Mouse (Mus musculus): ENCODE data around the gene Por.

The Por gene

DNA sequence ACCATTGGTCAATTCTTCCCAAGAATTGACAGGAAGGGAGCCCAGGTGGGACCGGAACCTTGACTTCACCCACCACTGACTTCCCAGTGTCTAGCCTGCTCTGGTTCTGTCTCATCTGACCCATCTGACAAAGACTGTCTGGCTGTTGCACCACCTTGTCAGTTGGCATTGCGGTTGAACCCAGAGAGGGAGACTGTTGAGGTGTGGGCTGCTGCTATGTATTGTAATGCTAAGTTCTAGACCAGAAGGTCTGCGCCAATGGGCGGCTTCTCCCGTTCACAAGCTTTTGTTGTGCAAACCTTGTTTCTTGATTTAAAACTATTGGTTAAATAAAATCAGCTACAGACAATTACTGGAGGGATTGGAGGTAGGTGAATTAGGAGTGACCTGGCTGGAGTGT lies 12.7 kb upstream of the Por start:
- no peak for DNase-seq (ENCODE audit: low spot score)

DNA sequence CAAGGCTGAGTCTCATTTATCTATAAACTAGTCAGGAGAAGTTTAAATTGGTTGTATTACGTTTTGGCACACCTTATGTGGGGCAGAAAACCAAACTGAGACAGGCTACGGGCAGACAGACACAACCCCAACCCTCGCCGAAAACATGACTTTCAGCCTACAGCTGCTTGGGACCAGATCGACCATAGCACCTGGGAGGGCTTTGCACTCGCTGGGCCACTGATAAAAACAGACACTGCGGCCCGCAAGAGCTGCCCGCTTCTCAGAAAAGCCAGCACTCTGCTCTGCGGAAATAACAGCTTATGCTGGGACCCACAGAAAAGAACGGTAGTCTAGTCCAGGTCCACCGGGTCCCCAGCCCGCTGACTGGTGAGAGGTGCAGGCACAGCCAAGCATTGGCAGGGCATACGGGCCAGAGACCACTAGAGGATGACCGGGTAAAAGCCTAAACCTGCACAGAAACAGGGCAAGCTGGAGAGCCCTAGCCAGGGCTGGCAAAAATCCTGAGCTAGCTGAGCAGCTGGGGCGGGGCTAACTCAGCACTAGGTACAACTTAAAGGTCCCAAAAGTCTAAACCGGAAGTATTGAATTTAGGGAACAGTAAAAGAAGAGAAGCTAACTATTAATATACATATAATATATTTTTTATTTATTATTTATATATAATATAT lies 12.0 kb upstream of the Por start:
- no peak for DNase-seq (ENCODE audit: low spot score)

DNA sequence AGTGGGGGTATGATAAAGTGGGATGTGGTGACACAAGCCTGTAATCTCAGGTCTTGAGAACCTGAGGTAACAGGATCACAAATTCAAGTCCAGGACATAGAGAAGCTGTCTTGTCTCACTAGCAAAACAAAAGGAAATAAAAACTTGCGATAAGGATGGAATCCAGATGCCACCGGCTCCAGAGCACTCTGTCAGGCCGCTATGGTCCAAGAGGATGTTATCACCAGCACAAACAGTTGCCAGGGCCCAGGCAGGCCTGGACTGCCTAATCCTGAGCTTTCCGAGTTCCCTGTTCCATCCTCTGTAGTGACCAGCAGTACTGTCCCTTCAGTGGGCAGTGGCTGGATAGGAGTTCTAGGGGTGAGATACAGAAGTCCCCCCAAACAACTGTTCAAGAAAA lies 9.9 kb upstream of the Por start:
- DNase-seq (ENCODE audit: low spot score): no peak

DNA sequence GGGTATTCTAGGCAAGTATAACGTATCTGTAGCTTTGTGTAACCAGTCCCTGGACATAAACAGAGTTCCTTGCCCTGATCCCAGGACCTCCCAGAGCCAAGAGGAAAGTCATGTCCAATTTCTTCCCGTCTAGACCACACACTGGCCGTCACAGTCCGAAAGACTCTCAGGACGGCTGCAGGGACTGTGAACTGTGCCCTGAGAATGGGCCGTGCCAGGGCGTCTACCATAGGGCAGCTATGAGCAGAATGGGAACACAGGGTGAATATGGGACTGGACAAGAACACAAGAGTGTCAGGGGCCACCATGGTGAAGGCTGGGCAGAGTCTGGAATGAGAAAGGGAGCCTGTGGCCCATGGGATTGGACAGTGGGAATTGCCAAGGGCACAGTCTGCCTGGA lies 9.3 kb upstream of the Por start:
- no peak for DNase-seq (ENCODE audit: low spot score)

DNA sequence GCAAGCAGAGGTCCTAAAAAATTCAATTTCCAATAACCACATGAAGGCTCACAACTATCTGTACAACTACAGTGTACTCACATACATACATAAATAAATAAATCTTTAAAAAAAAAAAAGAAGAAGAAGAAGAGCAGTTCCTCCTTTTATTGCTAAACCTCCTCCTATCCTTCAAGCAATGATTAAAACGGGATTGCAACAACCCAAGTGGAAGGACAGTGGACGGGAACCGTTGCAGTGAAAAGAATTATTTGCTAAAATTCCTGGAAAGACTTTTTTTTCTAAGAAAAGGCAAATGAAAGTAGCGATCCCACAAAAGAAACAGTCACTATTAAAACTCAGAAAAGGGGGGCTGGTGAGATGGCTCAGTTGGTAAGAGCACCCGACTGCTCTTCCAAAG lies 2.9 kb upstream of the Por start:
- DNase-seq (ENCODE audit: low spot score): no peak

DNA sequence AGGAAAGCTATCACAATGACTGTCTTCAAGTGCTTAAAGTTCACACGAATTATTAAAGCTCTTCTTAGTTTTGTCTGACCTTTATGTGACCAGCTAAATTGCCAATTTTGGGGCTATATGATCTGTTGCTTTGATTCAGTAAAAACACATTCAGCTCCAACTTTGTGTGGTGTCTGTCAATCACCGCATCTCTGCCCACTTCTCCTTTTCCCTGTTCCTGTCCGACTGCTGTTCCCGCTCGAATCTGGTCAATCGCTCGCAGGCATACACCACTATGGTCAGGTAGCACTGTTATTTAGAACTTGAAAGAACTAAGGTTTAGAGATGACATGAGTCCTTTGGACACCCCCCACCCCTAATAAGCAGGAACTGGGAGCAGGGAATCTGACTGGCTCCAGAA lies 1.8 kb upstream of the Por start:
- no peak for DNase-seq (ENCODE audit: low spot score)

DNA sequence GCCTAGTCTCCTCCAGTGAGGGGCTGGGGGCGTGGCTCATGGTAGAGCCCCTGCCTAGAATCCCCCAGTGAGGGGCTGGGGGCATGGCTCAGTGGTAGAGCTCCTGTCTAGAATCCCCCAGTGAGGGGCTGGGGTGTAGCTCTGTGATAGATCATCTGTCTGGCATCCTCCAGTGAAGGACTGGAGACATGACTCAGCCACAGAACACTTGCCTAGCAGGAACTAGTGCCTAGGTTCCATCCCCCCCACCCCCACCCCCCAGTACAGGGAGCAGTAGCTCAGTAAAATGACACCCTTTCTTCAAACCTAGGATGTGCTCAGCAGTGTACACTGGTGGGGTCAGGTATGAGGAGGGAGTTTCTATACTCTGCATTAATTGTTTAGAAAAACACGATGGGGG lies 1.0 kb downstream of the Por start:
- no peak for DNase-seq (ENCODE audit: low spot score)

DNA sequence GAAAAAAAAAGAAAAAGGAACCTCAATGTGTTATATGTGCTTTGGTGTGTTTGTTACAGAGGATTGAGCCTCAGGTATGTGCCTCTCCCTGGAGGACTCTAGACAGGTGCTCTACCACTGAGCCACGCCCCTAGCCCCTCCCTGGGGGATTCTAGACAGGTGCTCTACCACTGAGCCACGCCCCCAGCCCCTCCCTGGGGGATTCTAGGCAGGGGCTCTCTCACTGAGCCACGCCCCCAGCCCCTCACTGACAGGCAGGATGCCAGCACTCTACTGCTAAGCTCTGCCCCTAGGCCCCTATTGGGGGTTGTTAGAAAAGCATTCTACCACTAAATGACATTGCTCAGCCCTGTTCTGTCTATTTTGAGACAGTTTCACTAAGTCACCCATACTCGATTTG lies 2.7 kb downstream of the Por start:
- no peak for DNase-seq (ENCODE audit: low spot score)

DNA sequence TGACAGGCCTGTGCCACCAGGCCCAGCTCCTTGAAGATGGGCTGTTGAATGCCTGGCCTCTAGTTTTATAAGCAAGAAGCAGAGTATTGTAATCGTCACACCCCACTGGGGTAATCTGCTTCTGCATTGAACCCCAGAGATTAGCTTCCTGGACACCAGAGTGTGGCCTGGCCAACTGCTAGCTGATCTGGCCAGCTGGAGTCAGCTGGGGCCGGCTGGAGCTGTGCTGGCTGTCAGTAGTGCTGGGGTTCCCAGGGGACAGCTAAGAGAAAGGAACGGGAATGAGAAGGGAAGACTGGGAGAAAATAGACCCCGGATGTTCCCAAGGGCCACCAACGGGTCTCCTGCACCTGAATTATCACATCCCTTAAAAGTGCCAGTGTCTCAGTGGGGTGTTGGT lies 3.1 kb downstream of the Por start:
- DNase-seq (ENCODE audit: low spot score): no peak

DNA sequence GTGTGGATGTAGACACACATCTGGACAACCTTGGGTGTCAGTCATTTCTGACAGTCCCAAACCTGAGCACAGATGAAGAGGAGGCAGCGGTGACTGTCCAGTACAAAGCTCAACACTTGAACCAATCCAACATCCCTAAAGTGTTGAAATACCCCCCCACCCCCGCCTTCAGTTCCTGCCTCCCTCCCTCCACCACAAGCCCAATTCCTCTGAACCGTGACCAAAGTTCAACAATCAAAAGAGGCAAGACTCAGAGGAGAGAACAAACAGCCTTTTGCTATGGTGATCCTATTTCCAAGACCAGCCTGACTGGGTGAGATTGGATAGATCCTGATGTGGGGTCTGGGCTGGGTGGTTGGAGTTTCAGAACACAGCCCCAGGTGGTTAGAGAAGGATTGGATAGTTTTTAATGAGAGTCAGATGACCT lies 4.5 kb downstream of the Por start:
- DNase-seq (ENCODE audit: low spot score): no peak

DNA sequence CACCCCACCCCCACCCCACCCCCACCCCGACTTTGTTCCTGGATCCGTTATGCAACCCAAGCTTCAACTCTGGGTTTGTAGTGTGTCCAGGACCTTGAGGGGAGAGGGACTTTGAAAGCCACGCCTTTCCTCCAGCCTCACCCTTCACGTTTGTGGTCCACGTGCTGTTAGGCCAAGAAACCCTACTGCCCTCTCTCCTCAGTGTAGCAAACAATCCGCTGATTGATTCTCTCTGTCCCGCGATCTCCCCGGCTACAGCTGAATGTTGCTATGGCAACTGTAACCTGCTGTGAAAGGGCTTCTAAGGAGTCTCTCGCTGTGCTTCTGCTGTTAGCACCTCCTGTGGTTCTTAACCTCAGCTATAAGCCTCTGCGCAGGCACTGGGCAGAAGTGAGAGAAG lies 5.0 kb downstream of the Por start:
- DNase-seq (ENCODE audit: low spot score): no peak

DNA sequence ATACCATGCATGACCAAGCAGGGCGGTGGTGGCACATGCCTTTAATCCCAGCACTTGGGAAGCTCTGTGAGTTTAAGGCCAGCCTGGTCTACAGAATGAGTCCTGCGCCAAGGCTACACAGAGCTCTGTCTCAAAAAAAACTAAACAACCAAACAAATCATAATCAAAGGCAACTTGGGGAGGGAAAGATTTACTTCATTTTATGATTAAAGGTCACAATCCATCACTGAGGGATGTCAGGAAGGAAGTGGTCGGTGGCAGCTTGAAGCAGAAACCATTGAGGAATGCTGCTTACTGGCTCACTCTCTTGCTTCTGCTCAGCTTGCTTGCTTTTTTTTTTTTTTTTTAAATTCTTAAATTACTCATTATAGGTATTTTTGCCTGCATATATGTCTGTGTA lies 6.9 kb downstream of the Por start:
- DNase-seq (ENCODE audit: low spot score): no peak

DNA sequence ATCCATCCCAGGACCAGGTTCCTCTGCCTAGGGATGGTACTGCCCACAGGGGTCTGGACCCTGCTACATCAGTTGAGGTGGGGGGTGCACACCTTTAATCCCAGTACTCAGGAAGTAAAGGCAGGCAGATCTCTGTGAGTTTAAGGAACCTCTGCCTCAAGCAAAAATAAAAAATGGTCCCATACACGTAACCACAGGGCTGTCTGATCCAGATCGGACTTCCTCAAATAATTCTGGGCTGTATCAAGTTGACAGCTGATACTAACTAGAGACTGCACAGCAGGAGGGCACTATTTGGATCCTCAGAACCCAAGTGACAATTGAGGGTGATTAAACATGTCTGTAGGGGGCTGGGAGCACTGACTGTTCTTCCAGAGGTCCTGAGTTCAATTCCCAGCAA lies 7.4 kb downstream of the Por start:
- no peak for DNase-seq (ENCODE audit: low spot score)

DNA sequence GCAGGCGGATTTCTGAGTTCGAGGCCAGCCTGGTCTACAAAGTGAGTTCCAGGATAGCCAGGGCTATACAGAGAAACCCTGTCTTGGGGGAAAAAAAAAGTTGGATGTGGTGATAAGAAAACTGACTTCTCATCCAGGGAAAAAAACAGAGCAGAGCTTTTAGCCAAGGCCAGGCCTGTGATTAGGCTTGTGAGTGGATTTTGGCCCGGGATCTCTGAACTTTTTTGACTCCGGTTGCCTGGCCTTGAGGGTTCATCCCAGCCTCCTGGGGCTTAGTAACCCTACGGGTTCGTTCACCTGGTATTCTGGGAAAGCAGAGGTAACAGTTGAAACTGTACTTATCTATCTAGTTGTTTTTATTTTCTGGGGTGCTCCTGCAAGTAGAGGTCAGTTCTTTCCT lies 8.6 kb downstream of the Por start:
- DNase-seq (ENCODE audit: low spot score): no peak

DNA sequence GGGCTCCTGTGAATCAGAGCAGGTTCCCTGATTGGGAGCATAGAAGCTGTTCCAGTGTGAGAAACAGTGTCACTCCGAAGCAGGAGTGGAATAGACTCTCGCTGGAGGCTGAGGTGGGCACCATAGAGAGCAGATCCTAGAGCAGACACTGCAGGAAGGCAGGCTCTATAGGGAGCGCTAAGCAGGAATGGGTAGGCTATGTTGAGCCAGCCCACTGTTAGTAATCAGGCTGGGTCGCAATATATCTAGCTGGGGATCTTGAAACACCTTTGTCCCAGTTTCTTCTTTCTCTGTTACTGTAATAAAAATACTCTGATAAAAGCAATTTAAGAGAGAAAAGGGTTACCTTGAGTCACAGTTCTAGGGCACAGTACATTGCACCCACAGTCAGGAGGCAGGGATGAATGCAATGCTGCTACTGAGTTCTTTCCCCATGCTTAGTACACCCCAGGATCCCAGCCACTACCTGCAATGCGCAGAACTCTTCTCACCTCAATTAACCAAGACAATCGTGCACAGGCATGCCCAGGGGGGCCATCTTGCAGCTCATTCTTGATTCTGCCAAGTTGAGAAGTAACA lies 11.2 kb downstream of the Por start:
- DNase-seq (ENCODE audit: low spot score): no peak

DNA sequence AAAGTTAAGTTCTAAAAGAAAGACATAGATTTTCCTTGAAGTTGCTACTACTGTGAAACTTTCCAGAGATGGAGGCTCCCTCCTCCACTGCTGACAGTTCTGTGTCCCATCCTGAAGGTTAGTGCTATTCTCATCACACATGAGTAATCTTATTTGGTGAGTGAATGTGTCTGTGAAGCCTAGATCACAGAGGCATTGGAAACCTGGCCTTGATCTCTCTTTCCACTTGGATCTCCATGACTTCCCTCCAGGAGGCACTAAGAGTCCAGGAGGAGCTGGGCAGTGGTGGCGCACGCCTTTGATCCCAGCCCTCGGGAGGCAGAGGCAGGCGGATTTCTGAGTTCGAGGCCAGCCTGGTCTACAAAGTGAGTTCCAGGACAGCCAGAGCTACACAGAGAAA lies 12.2 kb downstream of the Por start:
- no peak for DNase-seq (ENCODE audit: low spot score)

DNA sequence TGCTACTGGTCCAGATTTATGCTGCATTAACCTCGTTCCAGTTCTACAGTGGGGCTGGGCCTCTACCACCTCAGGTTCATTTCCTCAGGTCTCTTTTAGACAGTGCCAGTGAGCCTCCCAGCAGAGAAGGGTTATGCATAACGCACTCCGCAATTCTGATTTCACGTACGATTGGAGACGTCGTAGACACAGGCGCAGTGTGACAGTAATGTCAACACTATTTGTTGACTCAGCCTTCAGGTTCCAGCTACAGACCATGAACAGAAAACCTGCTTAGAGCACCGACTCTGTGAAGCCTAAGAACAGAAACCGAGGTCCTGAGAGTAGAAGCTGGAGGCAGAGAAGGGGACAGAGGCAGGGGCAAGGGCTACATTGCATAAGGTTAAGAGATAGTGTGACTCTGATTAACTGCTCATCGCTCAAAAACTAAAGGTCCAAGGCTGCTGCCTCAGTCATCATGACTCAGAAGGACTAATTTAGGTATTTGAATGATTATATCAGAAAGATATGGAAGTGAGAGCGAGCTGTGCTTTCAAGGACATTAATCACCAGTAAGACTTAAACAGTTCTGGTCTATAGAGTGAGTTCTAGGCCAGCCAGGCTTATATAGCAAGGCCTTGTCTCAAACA lies 13.2 kb downstream of the Por start:
- DNase-seq (ENCODE audit: low spot score): no peak

DNA sequence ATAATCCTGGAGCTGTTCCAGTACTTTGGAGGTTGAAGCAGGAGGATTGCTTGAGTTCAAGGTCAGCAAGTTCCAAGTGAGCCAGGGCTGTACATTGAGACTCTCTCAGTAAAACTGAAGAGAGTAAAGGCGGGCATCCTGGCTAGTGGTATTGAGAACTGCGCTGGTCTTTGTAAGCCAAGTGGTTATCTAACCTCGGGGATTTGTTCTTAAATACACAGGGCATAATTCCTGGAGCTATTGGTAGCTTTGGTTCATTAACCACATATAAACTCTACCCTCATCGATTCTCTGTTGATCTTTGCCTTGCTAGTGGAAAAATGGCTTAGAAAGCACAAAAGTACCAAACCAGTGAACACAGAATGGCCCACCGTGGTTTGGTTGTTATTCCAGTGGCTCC lies 20.6 kb downstream of the Por start:
- DNase-seq (ENCODE audit: low spot score): no peak

DNA sequence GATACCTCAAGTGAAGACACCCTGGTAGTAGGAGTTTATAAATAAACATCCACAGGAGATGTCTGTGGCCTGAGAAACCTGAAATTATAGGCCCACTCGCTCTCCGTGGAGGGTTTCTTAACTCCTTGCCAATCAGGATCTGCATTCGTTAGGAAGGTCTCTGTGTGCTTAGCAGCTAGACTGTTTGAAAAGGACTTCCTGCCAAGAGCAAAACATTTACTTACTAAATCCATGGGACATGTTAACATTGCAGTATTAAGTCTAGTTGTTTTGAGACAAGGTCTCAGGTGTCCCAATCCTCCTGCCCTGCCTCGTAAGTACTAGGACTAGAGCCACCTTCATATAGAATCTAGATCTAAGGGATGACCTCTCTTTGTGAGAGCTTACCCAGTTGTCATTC lies 21.4 kb downstream of the Por start:
- no peak for DNase-seq (ENCODE audit: low spot score)

DNA sequence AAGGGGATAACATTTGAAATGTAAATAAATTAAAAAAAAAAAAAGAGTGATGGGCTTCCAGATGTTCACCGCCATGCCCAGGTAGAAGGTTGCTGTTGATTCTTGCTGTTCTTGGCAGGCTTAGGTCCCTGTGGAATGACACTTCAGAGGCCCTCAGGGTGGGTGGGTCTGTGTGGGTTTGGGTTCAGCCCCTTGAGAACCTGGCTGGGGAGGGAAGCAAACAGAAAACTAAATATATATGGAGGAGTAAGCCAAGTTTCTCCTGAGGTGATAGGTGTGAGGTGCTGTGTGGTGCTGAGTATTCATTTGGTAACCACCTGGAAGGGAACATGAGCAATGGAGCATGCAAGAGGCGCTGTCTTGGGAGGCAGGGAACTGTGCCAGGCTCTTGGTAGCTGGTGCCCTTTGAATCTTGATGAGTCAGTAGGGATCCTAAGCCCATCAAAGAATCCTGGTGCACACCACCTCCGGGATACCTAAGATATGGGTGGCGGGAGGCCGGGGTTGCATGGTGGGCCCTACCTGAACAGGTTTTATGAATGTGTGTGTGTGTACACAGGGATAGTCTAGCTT lies 23.5 kb downstream of the Por start:
- DNase-seq (ENCODE audit: low spot score): no peak

DNA sequence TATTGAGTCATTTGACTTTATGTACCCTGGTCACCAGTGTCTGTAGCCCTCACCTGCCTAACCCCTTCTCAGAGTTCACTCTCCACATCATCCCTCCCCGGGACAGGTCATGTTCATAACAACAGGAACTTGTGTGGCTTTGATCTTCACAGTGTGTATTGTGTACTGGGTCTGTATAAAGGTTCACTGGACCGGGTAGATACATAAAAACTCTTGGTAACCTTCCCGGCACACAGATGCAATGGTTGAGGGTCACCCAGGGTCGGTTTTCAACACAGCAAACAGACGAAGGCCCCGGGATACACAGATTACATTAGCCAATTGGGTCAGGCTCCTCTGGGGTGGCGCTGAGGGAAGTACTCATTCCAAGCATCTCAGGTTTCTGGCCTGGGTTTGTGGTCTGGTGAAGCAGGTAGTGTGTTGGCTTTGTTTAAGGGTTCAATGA lies 25.5 kb downstream of the Por start:
- no peak for DNase-seq (ENCODE audit: low spot score)

DNA sequence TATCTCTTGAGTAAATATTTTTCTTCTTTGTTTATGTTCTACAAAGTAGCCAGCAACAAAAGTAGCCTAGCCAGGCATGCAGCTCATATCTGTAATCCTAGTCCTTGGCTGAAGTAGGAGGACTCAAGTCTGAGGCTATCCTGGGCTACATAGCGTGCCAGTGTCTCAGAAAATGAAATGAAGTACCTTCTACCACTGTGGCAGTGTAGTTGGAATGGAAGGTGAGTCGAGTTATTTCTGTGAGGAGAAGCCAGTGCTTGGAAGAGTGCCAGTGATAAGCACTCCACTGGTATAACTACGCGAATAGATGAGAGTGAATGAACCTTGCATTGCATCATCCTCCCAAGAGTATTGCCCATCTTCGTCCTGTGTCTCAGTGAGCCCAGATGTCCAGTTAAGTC lies 27.9 kb downstream of the Por start:
- no peak for DNase-seq (ENCODE audit: low spot score)

DNA sequence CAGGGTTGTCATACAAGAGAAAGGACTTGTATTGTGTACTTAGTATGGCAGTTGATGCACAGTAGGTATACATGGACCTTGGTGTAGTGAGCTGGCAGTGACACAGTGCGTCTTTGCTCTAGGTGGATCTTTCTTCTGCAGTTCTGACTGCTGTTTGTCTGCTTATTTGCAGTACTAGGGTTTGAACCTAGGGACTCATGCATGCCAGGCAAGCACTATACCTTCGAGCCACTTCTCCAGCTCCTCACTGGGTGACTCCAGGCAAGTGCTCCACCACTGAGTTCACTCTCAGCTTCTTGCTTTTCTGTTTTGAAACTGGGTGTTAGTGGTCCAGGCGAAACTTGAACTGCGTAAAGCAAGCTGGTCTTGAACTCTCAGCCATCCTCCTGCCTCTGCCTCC lies 31.8 kb downstream of the Por start:
- DNase-seq (ENCODE audit: low spot score): no peak

DNA sequence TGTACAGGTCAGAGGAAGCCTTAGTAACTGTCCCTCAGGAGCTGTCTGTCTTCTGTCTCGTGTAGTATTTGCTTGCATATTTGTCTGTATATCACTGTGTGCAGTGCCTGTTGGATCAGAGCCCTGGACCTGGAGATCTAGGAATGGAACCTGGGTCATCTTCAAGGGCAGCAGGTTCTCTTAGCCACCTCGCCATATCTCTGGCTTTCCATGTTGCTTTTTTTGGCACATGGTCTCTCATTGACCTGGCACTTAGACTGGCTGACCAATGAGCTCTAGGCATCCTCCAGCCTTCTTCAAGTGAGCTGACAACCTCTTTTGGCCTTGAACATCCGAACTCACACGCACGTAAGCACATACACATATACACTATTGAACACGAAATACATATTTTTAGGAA lies 32.4 kb downstream of the Por start:
- DNase-seq (ENCODE audit: low spot score): no peak
